Mouse (Mus musculus) CD8-positive naive resting alpha-beta T cell, adult 2 months (primary cell): Measurements from ENCODE around the gene Rnf8.

Source experiments
- DNase-seq, 2 experiments: peaks; one replicate each; pipeline ENCODE4 v3.0.0; 2022; ENCODE audit warnings: low read depth in 2 of 2, low spot score in 2 of 2

Rnf8 gene

DNA sequence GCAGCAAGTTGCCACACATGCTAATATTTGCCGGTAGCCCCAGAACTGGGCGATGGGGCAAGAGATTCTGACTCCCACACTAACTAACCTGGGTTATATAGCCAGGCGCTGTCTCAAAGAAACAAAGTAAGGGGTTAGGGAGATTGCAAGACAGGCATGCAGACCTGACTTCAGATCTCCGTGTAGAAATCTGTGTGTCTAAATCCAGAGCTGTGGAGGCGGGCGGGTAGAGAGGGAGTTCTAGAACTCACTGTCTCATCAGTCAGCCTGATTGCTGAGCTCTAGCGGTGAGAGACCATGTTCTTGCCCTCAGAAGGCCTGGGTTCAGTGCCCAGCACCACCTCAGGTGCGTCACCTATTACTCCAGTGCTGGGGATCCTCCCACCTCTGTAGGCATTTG is 8.9 kb downstream of the Rnf8 start:
- no peak for DNase-seq

DNA sequence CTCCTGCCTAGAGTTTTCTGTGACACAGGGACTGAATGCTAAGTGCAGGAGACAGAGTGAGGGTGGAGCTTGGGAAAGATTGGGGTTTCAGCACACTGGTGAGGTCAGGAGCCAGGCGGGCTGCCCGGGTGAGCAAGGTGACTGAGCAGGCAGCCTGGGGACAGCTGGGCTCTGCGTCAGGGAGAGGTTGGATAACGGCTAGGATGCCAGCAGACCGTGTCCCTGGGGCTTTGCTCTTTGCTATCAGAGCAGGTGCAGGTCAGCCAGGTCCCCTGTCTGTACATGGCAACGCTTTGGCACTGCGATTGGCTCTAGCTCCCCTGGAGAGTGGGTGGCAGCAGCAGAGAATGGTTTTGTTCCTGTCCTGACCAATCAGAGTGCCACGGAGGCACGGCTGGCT is 12.7 kb downstream of the Rnf8 start:
- DNase-seq, result no peak

DNA sequence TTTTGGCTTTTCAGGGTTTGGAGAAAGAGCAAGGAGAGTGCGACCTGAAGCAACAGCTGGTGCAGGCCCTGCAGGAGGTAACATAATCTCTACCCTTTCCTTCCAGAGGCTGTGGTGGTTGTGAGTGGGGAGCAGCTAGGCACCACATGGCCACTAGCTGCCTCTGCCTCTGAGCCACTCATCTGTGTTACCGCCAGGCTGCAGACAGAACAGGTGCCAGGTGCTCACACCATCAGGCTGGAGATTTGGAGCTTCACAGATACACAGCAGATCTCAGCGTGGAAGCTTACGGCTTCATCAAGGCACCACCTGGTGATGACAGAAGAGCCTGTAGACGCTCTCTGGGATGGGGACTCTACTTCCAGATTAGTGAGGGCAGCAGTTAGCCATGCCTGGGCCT is 14.4 kb downstream of the Rnf8 start:
- no peak for DNase-seq

DNA sequence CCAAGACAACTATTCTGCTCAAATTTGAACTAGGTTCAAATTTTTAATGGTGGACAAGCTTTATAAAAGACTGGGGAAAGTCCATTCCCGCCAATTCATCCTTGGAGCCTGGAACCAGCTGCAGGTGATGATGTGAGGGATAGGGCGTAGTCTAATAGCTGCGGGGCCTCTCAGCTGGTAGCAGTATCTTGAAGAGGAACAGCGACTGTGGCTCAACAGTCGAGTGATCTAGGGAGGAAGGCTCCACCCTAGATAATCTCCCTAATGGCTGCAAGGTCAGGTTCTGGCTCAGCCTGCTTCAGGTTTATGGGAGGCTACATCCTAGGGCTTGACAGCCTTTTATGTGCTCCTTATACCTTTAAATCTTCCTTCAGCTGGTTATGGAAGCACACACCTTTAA is 15.0 kb downstream of the Rnf8 start:
- DNase-seq, result no peak

DNA sequence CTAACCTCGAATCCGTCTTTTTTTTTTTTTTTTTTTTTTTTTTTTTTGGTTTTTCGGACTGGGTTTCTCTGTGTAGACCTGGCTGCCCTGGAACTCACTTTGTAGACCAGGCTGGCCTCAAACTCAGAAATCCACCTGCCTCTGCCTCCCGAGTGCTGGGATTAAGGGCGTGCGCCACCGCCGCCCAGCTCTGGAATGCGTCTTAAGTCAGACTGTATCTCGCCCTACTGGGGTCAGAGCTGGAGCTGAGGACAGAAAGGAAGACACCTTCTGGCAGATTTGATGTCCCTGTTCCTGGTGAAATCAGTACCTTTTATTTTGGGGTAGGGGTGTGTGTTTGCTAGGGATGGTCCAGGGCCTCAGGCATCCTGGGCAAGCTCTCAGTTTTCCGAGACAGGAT is 17.7 kb downstream of the Rnf8 start:
- no peak for DNase-seq

DNA sequence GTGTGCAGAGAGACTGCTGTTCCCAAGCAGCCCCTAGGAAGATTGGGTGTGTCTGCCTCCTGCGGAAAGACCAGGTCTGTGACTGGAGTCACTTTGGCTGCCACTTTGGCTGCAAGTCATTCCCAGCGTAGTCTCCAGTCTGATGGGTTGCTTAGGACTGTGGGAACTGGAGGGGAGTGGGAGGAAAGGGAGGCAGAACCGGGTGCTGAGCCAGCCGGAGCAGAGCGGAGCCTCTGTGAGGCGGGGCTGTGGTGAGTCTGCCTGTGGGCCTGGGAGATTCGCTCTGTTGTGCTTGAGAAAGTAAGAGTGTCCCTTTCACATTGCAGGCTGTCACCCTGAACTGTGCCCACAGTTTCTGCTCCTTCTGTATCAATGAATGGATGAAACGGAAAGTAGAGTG is 20.9 kb downstream of the Rnf8 start:
- DNase-seq, result no peak

DNA sequence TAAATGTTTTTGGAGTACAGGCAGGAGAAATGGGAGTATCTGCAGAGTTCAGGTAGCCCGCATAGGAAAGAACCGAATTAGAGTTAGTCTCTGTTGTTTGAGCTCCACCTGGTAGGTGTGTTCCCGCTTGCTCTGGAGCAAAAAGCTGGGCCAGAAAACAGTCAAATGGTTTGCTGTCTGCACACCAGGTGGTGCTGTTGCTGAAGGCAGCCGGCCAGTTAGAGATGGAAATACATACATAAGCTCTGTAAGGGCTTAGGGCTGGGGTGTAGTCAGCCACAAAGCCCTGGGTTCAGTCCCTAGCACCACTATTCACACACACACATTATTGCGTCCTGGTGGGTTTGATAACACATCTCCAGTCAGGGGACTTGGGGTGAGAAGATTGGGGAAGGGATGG is 21.5 kb downstream of the Rnf8 start:
- no peak for DNase-seq

DNA sequence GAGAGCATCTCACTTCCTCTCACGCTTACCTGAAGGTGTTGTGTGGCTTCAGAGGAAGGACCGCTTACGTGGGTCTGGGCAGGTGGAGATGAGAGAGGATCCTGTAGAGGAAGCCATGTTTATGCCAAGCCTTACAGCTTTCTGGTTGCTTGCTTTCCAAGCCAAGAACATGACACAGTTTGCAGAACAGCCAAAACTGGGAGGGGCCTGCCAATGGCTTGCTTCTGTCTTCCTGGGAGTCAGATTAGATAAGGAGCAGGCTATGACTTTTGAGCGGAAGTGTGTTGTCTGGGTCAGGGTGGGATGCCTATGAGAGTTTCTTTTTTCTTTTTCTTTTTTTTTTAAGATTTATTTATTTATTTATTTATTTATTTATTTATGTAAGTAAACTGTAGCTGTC is 22.8 kb downstream of the Rnf8 start:
- no peak for DNase-seq

DNA sequence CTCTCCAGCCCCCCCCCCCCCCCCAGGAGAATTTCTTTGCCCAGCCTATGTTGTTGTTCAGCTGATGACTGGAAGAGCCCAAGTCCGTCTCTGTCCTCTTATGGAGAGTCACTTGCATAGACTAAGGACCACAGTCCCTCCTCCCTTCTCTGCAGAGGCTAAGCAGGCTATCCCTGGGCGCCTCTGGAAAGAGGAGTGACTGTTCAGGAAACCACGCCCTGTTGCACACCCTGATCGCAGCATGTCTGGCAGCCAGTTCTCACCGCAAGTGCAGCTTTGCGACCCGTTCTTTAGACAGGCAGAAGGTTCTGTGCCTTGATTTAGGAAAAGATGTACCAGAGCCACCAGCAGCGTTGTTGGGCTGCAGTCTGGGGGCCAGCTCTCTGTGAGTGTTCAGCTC is 23.3 kb downstream of the Rnf8 start:
- DNase-seq, result peak in 1 of 2 experiments; percentile 4

DNA sequence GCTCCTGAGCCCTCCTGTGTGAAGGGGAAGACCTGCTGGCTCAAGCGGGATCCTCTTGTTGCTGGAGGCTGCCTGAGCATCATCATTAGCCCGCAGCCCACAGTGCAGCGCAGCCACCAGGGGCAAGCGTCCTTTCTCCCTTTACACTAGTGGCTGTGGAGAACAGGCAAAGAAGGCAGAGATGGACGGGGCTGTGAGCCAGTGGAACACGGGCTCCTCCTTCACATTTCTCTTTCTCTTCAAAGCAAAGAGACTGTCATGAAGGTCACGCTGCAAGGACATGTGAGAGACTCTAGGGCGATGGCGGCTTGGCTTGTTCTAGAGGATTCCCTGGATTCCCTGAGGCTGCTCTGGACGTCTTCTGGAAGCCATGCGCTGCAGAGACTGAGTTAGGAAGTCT is 26.4 kb downstream of the Rnf8 start:
- DNase-seq, result no peak

DNA sequence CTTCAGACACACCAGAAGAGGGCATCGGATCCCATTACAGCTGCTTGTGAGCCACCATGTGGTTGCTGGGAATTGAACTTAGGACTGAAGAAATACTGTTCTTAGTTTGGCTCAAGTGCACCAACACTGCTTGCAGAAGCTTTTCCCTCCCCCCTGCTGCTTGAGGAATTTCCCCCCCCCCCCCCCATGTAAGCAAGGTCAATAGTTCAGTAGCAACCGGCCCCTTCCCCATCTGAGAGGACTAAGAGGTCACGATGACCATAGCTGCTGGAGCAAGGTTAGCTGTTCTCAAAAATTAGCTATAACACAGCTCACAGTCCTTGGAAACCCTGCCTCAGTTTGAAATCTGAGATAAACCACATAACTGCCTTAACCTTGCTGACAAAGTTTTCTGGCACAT is 27.6 kb downstream of the Rnf8 start:
- no peak for DNase-seq

DNA sequence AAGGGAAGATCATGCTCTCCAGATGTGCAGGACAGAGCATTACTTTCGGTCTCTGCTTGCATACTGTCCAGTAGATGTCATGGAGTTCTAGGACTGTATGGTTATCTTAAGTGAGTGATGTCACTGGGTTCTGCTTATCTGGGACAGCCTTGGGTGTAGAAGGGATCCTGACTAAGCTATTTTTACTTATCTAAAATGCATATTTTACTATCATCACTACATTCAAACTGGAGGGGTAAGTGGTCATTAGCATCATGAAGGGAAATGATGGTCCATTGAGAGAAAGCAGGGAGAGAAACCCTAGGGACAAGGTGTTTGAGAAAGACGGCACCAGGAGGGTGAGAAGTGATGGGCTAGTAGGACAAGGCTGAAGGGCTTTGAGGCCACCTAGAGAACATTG is 43.7 kb downstream of the Rnf8 start:
- no peak for DNase-seq

DNA sequence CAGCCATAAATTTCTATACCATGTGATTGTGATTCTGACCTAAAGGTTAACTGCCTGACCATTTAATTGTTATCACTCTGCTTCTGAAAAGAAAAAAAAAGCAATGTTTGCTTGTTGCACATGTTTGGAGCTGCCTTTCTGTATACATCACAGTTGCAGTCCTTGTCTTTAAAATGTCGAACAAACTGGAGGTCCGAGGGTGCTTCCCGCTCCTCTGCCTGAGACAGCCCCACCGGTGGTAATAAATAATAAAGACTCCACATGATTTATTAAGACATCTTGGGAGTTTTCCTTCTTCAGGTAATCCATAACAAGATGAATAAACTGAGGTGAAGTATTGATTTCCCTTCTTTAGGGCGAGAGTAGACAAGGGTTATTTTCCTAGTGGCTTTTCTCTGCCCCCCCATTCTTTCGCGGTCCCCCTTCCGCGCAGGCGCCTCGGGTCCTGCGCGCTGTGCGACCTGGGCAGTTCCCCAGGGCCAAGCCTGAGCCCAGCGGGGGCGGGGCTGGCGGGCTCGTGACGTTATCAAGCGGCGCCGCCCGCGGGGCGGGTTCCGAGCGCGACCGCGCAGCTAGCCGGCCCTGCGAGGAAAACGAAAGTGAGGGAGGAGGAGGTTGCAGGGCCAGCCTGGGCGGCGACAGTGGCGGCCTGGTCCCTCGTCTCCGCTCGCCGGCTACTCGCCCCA is 45.6 kb downstream of the Rnf8 start, which contains the start of gene Cmtr1:
TSS of gene Cmtr1 (plus strand) at position 520 of the 686 bp plus-strand sequence.
- DNase-seq, result peak; percentile 91 to 95

DNA sequence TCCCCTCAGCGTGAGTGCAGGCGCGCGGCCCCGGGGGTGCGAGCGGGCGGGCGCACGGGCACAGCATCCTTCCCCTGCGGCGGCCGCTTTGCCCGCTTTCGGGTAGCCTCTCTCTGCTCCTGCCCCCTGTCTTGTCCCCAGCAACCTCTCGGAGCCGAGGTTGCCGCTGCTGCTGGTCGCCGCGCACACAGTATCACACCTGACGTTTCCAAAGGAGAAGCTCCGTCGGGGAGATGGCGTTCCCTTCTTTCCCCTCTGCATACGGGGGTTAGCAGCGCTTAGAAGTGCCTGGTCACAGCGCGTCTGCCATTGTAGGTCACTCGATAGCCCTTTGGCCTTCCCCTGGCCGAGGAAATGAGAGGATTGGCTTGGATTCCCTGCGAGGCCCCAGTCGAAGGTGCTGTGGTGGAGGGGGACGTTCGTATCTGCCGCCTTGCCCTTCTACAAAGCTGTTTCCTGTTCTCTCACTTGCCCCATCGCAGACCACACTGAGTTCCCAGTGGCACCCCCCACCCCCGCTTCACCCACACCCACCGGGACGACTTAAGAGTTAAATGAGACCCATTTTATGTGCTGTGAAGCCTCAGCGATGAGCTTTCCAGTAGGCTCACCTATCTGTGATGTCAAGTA is 46.3 kb downstream of the Rnf8 start:
- DNase-seq, result peak; percentile 7 to 20

DNA sequence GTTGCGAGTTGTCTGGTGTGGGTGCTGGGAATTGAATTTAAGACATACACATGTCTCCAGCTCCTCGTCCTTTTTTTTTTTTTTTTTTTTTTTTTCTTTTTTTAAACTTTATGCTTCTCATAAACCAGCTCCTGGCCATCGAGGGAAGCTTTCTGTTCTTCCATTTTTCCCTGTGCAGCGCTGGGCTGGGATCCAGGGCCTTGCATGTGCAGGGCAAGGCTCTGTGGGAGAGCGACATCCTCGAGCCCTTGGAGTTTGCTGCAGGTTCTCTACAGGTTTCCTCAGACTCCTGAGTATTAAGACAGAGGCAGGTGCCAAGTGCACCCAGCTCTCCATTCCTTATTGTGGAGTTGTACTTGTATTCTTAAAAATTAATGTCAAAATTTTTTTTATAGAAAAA is 47.6 kb downstream of the Rnf8 start:
- DNase-seq, result no peak

DNA sequence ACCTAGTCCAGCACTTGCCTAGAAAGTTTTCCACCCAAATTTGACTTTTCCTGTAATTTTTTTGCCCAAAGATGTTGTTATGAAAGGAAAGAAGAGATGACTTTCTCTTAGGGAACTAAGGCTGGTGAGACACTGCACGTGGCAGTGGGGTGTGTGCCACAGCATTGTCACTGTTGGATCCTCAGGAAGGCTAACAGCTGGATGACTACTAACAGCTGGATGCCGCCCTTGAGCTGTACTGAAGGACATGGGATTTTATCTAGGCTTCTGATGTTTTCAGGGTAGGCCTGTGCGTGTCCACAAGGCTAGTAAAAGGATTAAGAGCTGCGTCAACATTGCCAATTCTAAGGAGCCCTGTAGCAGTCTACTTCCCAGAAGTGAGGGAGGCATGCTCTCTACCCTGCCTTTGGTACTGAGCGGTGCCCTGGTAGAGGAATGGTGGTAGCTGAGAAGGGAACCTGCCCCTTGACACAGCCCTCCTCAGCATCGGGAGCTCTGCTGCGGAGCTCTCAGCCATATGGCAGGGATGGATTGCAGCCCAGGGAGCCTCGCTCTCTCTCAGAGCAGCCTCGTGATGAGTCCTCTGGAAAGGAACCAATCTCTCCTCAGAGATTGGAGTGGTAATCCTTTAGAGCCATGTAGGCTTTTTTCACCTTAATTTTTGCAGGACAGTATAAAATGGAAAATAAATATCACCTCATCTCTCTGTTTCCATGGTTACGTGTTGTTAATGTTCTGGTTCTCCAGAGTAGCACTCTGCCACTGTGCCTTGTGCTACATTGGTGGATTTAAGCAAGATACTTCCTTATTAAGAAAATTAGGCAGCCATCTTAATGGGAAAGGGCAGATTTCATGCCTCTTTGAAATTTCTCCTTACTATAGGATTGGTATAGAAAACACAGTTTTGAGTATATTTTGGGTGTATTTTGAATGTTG is 53.7 kb downstream of the Rnf8 start:
- no peak for DNase-seq

DNA sequence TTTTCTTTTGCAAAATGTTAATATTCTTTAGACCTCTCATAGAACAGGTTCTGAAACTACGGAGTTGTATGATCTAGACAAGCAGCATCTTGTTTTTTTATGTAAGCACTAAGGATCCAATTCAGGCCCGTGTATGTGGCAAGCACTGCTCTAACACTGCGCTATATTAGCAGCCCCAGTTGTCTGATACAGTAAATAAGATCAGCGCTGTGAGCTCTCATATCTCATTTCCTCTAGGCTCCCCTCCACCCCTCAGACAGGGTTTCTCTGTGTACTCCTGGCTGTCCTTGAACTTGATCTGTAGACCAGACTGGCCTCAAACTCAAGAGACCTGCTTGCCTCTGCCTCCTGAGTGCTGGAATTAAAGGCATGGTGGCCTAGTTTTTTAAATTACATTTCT is 54.4 kb downstream of the Rnf8 start:
- no peak for DNase-seq

DNA sequence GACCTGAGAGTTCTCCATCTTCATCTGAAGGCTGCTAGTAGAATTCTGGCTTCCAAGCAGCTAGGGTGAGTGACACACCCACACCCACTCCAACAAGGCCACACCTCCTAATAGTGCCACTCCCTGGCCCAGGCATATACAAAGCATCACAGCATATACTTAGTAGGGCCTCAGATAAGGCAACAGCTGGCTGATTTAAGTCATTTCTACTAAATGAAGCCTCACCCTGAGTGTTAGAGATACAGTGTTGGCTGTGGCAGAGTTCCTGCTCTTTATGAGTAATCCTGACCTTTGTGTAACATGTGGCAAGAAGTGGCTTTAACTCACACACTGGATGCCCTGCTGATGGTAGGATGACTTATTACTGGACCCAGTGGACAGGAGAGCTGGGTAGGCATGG is 55.3 kb downstream of the Rnf8 start:
- no peak for DNase-seq

DNA sequence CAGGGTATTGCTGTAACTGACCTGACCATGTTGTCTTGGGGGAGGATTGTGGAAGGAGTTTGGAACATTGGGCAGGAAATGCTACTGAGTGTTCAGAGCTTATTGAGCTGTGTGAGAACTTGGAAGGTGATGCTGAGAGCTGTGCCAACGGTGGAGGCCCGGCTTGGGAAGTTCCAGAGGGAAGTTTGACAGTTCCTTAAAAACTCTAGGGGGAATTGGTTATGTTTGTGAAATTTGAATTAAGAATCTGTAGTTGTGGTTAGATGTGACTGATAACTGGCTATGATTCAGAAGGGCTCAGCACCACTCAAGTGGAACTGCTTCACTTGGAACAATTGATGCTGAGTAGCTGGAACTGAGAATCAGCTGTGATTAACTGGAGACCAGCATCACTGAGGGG is 56.4 kb downstream of the Rnf8 start:
- no peak for DNase-seq

DNA sequence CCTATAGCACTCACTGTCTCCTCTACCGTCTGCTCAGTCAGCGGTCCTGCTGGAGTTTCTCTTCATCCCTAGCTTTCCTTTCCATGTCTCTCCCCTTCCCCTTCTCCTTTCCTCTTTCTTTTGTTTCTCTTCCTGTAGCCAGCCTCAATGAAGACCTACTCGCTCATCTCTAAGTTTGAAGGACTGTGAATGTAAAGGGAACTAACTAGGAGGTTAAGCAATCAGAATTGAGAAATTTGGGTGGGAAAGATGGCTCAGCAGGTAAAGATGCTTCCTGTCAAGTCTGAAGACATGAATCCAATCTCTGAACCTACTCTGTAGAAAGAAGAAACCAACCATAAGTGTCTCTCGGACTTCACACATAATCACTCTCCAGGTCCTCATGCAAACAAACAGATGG is 58.7 kb downstream of the Rnf8 start:
- DNase-seq, result no peak

DNA sequence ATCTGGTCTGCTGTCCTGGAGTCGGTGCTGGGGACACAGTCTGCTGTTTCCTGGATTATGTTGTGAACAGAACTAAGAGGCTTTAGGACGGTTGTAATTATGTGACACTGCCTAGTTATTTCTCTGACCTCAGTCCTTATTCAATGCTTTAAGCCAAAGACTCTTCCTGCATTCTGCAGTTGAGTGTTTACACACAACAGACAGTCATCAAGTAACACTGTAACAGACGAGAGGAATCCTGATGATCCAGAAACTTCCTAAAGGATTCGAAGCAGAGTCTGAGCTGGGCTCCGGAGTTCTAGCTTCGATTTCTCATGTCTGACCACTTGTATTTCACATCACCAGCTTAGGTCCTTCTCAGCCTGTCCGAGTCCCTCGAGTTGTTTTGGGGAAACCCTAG is 63.9 kb downstream of the Rnf8 start:
- no peak for DNase-seq
